Mouse (Mus musculus): ENCODE results near the gene Gm11937.

The Gm11937 gene

GRCm38 (mm10) chr11:99581564-99581963 lies 28.4 kb downstream of the Gm11937 start:
- DNase-seq (ENCODE audit: low spot score in 2 of 2): no peak

- no peak for DNase-seq (ENCODE audit: low spot score in 2 of 2)
Measured at GRCm38 (mm10) chr11:99581051-99581450, 28.9 kb downstream of the Gm11937 start.

GRCm38 (mm10) chr11:99580636-99581035 lies 29.4 kb downstream of the Gm11937 start, which contains the start of gene Krtap1-5:
Gene Krtap1-5 (minus strand): TSS chr11:99581016.
- DNase-seq (ENCODE audit: low spot score in 2 of 2): no peak

- DNase-seq (ENCODE audit: low spot score in 2 of 2): peak; percentile 23 to 65
Measured at GRCm38 (mm10) chr11:99574106-99574505, 35.9 kb downstream of the Gm11937 start.

- DNase-seq (ENCODE audit: low spot score in 2 of 2): no peak
Measured at GRCm38 (mm10) chr11:99573164-99573563, 36.8 kb downstream of the Gm11937 start.

- no peak for DNase-seq (ENCODE audit: low spot score in 2 of 2)
Measured at GRCm38 (mm10) chr11:99566530-99566929, 43.5 kb downstream of the Gm11937 start, which contains the start of gene Krtap3-1. Gene Krtap3-1 (minus strand): TSS chr11:99566630.

- no peak for DNase-seq (ENCODE audit: low spot score in 2 of 2)
Measured at GRCm38 (mm10) chr11:99562580-99562979, 47.4 kb downstream of the Gm11937 start.
